Mouse (Mus musculus): ENCODE results near the gene Vkorc1.

GRCm38 (mm10) chr7:127907939-127908338 lies 12.5 kb upstream of the Vkorc1 start:
- TF ChIP-seq CTCF (conservative IDR thresholded peaks at IDR 0.05; ENCODE audit: insufficient read depth, insufficient read length, low read depth, low read length) (no peak), POLR2A (IDR thresholded peaks at IDR 0.05; ENCODE audit: low read depth, low read length) (no peak)

Measured in kidney, adult 2 months (tissue).